Mouse (Mus musculus) retina, embryonic 14.5 days (tissue): ENCODE measurements around the gene Krtap28-10.
"Not testable (repeated sequence)": the region's sequence is repeated elsewhere in the genome, so short reads cannot be mapped to it uniquely, and the experiment has no call there.

Source experiments
- DNase-seq: peaks from one replicate; pipeline ENCODE4 v3.0.0-alpha.2; 2015; ENCODE audit warnings: low spot score

Gene Krtap28-10

GRCm38 (mm10) chr1:83014477-83014876, 27.8 kb downstream of the Krtap28-10 start:
- DNase-seq, result no peak

DNA sequence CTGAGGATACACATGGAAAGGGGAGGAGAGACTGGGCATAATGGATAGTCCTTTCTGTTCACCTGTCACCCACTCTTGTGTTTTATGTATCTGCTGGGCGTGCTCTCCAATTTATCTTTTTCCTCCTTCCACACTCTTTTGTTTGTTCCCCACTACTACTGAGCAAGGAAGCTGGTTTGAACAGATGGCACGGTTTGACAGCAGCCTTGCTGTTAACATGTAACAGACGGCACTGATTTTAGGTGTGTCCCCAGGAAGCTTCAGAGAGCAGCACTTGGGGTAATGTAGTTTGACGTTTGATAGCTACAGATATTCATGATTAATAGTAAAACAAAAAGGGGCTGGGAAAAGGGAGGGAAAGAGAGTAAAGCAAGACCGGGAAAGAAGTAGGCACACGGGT, 34.8 kb downstream of the Krtap28-10 start:
- no peak for DNase-seq

GRCm38 (mm10) chr1:83006218-83007179, 35.8 kb downstream of the Krtap28-10 start:
- no peak for DNase-seq

DNA sequence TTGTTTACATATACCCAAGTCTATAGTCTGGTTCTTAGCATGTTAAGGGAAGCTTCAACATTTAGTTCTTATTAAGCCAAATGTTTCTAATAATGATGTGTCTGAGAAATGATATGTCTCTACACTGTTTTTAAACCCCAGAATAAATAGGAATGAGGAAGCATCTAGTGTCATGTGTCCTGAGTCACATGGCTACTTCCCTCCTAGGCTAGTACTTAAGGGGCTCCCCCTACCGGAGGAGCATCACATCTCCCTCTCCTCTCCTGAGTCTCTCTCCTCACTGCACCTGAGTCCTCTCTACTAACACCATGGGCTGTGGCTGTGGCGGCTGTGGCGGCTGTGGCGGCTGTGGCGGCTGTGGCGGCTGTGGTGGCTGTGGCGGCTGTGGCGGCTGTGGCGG, 42.0 kb downstream of the Krtap28-10 start, which contains the start of gene Gm47959:
Gene Gm47959, plus strand, starts transcription at position 243 of the 400 bp plus-strand sequence.
- not testable (repeated sequence) for DNase-seq

DNA sequence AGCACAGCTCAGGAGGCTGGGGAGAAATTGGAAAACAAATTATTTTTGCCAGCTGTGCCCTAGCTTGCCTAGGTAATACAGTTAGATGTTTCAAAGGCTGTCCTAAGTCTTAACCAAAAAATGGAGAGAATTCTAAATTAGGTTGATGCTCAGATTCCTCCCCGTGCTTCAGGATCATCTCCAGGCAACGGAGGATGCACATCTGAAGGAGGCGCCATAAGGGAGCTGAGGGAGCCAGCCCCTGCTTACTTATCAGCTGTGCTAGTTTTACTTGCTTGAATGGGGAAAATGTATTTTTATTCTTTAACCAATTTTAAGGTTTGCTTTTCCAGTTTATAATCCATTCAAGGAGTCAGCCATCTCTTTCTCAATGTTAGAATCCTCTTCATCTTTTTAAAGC, 48.3 kb downstream of the Krtap28-10 start:
- DNase-seq, result no peak

GRCm38 (mm10) chr1:82992093-82992492, 50.2 kb downstream of the Krtap28-10 start:
- DNase-seq, result no peak

- DNase-seq, result no peak
Observed at GRCm38 (mm10) chr1:82991596-82991995, 50.7 kb downstream of the Krtap28-10 start.
